Mouse (Mus musculus) intestine, embryonic 16.5 days (tissue): ENCODE data around the gene Ddah2. TPM values are rescaled to one million over a fixed set of nuclear protein-coding genes. Genes with fewer than 3 reads are reported as not detected.

ENCODE experiments used
- ATAC-seq: fragments of 200-750 bp; cut with Nextera tagmentation; 2 replicates; pipeline ENCODE4 v1.8.0; 2017; ENCODE audit warnings: moderate TSS enrichment, moderate library complexity
- H3K27ac ChIP-seq: fragments of 300-500 bp; sonication (generic); 2 replicates; pipeline ENCODE4 v1.5.1; 2014; ENCODE audit warnings: mild to moderate bottlenecking, low read length
- H3K27me3 ChIP-seq: fragments of 300-500 bp; sonication (generic); replicated peaks from 2 replicates; pipeline ENCODE4 v1.6.1; 2014; ENCODE audit warnings: low read length, control low read depth, mixed read lengths; ENCODE audit not compliant: control insufficient read depth, insufficient read depth
- H3K36me3 ChIP-seq: fragments of 300-500 bp; sonication (generic); 2 replicates; pipeline ENCODE4 v1.6.1; 2014; ENCODE audit warnings: low read length, control low read depth; ENCODE audit not compliant: control insufficient read depth, insufficient read depth
- H3K4me1 ChIP-seq: fragments of 300-500 bp; sonication (generic); 2 replicates; pipeline ENCODE4 v1.6.1; 2014; ENCODE audit warnings: low read length, control low read depth, mixed read lengths; ENCODE audit not compliant: control insufficient read depth, insufficient read depth
- H3K4me2 ChIP-seq: fragments of 300-500 bp; sonication (generic); 2 replicates; pipeline ENCODE4 v1.6.1; 2014; ENCODE audit warnings: low read depth, low read length, control low read depth
- H3K4me3 ChIP-seq: fragments of 300-500 bp; sonication (generic); 2 replicates; pipeline ENCODE4 v1.5.1; 2014; ENCODE audit warnings: mild to moderate bottlenecking, low read length
- H3K9ac ChIP-seq: fragments of 300-500 bp; sonication (generic); 2 replicates; pipeline ENCODE4 v1.6.1; 2014; ENCODE audit warnings: low read depth, low read length
- H3K9me3 ChIP-seq: fragments of 300-500 bp; sonication (generic); 2 replicates; pipeline ENCODE4 v1.6.1; 2016; ENCODE audit warnings: low read length, control low read depth; ENCODE audit not compliant: control insufficient read depth
- WGBS: fragments of 180-500 bp; shearing (Covaris S2); extraction: QIAGEN DNeasy Blood & Tissue Kit; methylation state at CpG from one replicate; pipeline ENCODE4 v1.1.7; 2014; 5-methylcytosine and 5-hydroxymethylcytosine counted together
- polyA plus RNA-seq: library from polyadenylated mRNA; unstranded; fragments of >200 nt; fragmentation: Nextera tagmentation; extraction: Ambion mirVana; gene quantifications from 2 replicates; pipeline ENCODE4 v1.2.1, GENCODE M21; 2015

Ddah2 gene
- polyA plus RNA-seq, 1 experiment from 2014 or later, result 170 TPM

GRCm38 (mm10) chr17:35018171-35018570 is 40.7 kb upstream of the Ddah2 start:
- H3K27me3 ChIP-seq, result no peaks in the 10 kb centered on the region
- H3K27ac ChIP-seq, result no peak overlapping the region
- no peaks in the 10 kb centered on the region for H3K9me3 ChIP-seq
- no peak overlapping the region for H3K4me2 ChIP-seq
- H3K36me3 ChIP-seq, result peaks cover 19% of the 10 kb centered on the region
- no peak overlapping the region for H3K9ac ChIP-seq
- H3K4me1 ChIP-seq, result peaks cover 26% of the 10 kb centered on the region
- no peak for ATAC-seq
- WGBS, result 75% methylated on average over 3 of the region's 3 CpGs
- no peak overlapping the region for H3K4me3 ChIP-seq

GRCm38 (mm10) chr17:35019894-35020293 is 38.9 kb upstream of the Ddah2 start:
- WGBS, result 79% methylated on average over 11 of the region's 11 CpGs
- H3K36me3 ChIP-seq, result peaks cover 9% of the 10 kb centered on the region
- no peak overlapping the region for H3K9ac ChIP-seq
- peaks cover 36% of the 10 kb centered on the region for H3K4me1 ChIP-seq
- no peak for ATAC-seq
- no peak overlapping the region for H3K4me3 ChIP-seq
- no peaks in the 10 kb centered on the region for H3K9me3 ChIP-seq
- no peaks in the 10 kb centered on the region for H3K27me3 ChIP-seq
- no peak overlapping the region for H3K4me2 ChIP-seq
- no peak overlapping the region for H3K27ac ChIP-seq

- H3K9me3 ChIP-seq, result no peaks in the 10 kb centered on the region
- no peak overlapping the region for H3K9ac ChIP-seq
- no peak overlapping the region for H3K4me3 ChIP-seq
- peaks cover 36% of the 10 kb centered on the region for H3K4me1 ChIP-seq
- no peak for ATAC-seq
- H3K27ac ChIP-seq, result no peak overlapping the region
- H3K36me3 ChIP-seq, result peaks cover 3% of the 10 kb centered on the region; the same call in 1 of the 2 replicates
- 85% methylated on average over 8 of the region's 8 CpGs for WGBS
- H3K4me2 ChIP-seq, result no peak overlapping the region
- H3K27me3 ChIP-seq, result no peaks in the 10 kb centered on the region
Observed at GRCm38 (mm10) chr17:35020551-35020950, 38.3 kb upstream of the Ddah2 start.

- peak; percentile 34 for ATAC-seq
- H3K4me3 ChIP-seq, result no peak overlapping the region
- no peaks in the 10 kb centered on the region; the same call in 1 of the 2 replicates for H3K36me3 ChIP-seq
- H3K9me3 ChIP-seq, result no peaks in the 10 kb centered on the region
- peaks cover 32% of the 10 kb centered on the region for H3K4me1 ChIP-seq
- no peaks in the 10 kb centered on the region for H3K27me3 ChIP-seq
- 0 out of 2 replicates have a peak overlapping the region, but pooled peaks have one; percentile 6 for H3K27ac ChIP-seq
- peak overlapping the region; percentile 20; the same call in 1 of the 2 replicates for H3K4me2 ChIP-seq
- 11% methylated on average over 17 of the region's 17 CpGs for WGBS
- no peak overlapping the region for H3K9ac ChIP-seq
Observed at GRCm38 (mm10) chr17:35021163-35021808, 37.5 kb upstream of the Ddah2 start.

GRCm38 (mm10) chr17:35021842-35022477 is 36.9 kb upstream of the Ddah2 start:
- Histone ChIP-seq H3K9ac (no peak overlapping the region), H3K4me3 (no peak overlapping the region), H3K4me1 (peaks cover 26% of the 10 kb centered on the region), H3K36me3 (no peaks in the 10 kb centered on the region; the same call in 1 of the 2 replicates), H3K27me3 (no peaks in the 10 kb centered on the region), H3K9me3 (no peaks in the 10 kb centered on the region), H3K27ac (peak overlapping the region; percentile 6), H3K4me2 (no peak overlapping the region)
- WGBS, result 38% methylated on average over 6 of the region's 6 CpGs
- 0 out of 2 replicates have a peak, but pooled peaks have one; percentile 29 for ATAC-seq

GRCm38 (mm10) chr17:35022541-35023060 is 36.2 kb upstream of the Ddah2 start:
- Histone ChIP-seq H3K9ac (no peak overlapping the region), H3K4me2 (no peak overlapping the region), H3K27ac (no peak overlapping the region), H3K36me3 (no peaks in the 10 kb centered on the region; the same call in 1 of the 2 replicates), H3K4me3 (no peak overlapping the region), H3K9me3 (no peaks in the 10 kb centered on the region), H3K27me3 (no peaks in the 10 kb centered on the region), H3K4me1 (peaks cover 26% of the 10 kb centered on the region)
- WGBS, result 92% methylated on average over 8 of the region's 8 CpGs
- no peak for ATAC-seq

- Histone ChIP-seq H3K4me1 (peaks cover 26% of the 10 kb centered on the region), H3K4me3 (no peak overlapping the region), H3K9ac (no peak overlapping the region), H3K27me3 (no peaks in the 10 kb centered on the region), H3K9me3 (no peaks in the 10 kb centered on the region), H3K27ac (peak overlapping the region; percentile 36; the same call in 1 of the 2 replicates), H3K36me3 (no peaks in the 10 kb centered on the region; the same call in 1 of the 2 replicates), H3K4me2 (no peak overlapping the region)
- WGBS, result 85% methylated on average over 5 of the region's 5 CpGs
- no peak for ATAC-seq
Observed at GRCm38 (mm10) chr17:35023221-35023620, 35.6 kb upstream of the Ddah2 start.

- H3K36me3 ChIP-seq, result no peaks in the 10 kb centered on the region; the same call in 1 of the 2 replicates
- H3K9ac ChIP-seq, result peak overlapping the region; percentile 41; the same call in 1 of the 2 replicates
- H3K27ac ChIP-seq, result peak overlapping the region; percentile 36
- H3K4me1 ChIP-seq, result peaks cover 26% of the 10 kb centered on the region
- H3K4me3 ChIP-seq, result no peak overlapping the region
- ATAC-seq, result peak; percentile 64
- H3K9me3 ChIP-seq, result no peaks in the 10 kb centered on the region
- 60% methylated on average over 4 of the region's 4 CpGs for WGBS
- no peak overlapping the region for H3K4me2 ChIP-seq
- no peaks in the 10 kb centered on the region for H3K27me3 ChIP-seq
Observed at GRCm38 (mm10) chr17:35023756-35024155, 35.1 kb upstream of the Ddah2 start.

- H3K4me2 ChIP-seq, result no peak overlapping the region
- H3K4me3 ChIP-seq, result no peak overlapping the region
- H3K27ac ChIP-seq, result no peak overlapping the region
- 70% methylated on average over 13 of the region's 13 CpGs for WGBS
- no peaks in the 10 kb centered on the region for H3K9me3 ChIP-seq
- peaks cover 26% of the 10 kb centered on the region for H3K4me1 ChIP-seq
- no peaks in the 10 kb centered on the region; the same call in 1 of the 2 replicates for H3K36me3 ChIP-seq
- no peaks in the 10 kb centered on the region for H3K27me3 ChIP-seq
- H3K9ac ChIP-seq, result peak overlapping the region; percentile 41; the same call in 1 of the 2 replicates
- no peak for ATAC-seq
Observed at GRCm38 (mm10) chr17:35024261-35024660, 34.6 kb upstream of the Ddah2 start.
